Mouse (Mus musculus) frontal cortex, adult (tissue): Measurements from ENCODE around the gene Olfr506.
"Not testable (repeated sequence)": the region's sequence is repeated elsewhere in the genome, so short reads cannot be mapped to it uniquely, and the experiment has no call there.

Source experiments
- ATAC-seq: cut with Nextera tagmentation; 2 replicates; pipeline ENCODE4 v1.9.2; 2017; ENCODE audit warnings: mild to moderate bottlenecking, moderate library complexity, mixed read lengths; ENCODE audit not compliant: low TSS enrichment

Olfr506 gene

GRCm38 (mm10) chr7:108610487-108610886 is at the start of gene Olfr506:
Gene Olfr506 (plus strand): TSS chr7:108610787.
- ATAC-seq = no peak

GRCm38 (mm10) chr7:108565693-108566092 is 44.9 kb upstream of the Olfr506 start, which contains the start of gene Olfr504:
Gene Olfr504 (minus strand): TSS chr7:108565793.
- ATAC-seq = no peak

GRCm38 (mm10) chr7:108589797-108590196 is 20.8 kb upstream of the Olfr506 start:
- ATAC-seq = no peak

GRCm38 (mm10) chr7:108601916-108602315 is 8.7 kb upstream of the Olfr506 start:
- not testable (repeated sequence) for ATAC-seq

GRCm38 (mm10) chr7:108614110-108614509 is 3.5 kb downstream of the Olfr506 start:
- ATAC-seq = no peak

- not testable (repeated sequence) for ATAC-seq
Observed at GRCm38 (mm10) chr7:108616781-108617180, 6.2 kb downstream of the Olfr506 start.

- ATAC-seq = no peak
Observed at GRCm38 (mm10) chr7:108621514-108621913, 10.9 kb downstream of the Olfr506 start, which contains the start of gene Olfr507. Gene Olfr507 (plus strand): TSS chr7:108621814.

- no peak for ATAC-seq
Observed at GRCm38 (mm10) chr7:108629694-108630093, 19.1 kb downstream of the Olfr506 start, which contains the start of gene Olfr508. Gene Olfr508 (plus strand): TSS chr7:108629994.

GRCm38 (mm10) chr7:108651806-108652205 is 41.2 kb downstream of the Olfr506 start, which contains the start of gene Olfr509:
Gene Olfr509 (minus strand): TSS chr7:108651906.
- ATAC-seq = no peak

- no peak for ATAC-seq
Observed at GRCm38 (mm10) chr7:108662419-108662818, 51.8 kb downstream of the Olfr506 start.
